Mouse (Mus musculus) E14TG2a.4 (cell line): ENCODE data around the gene Htt.

Source experiments
- CTCF ChIP-seq: conservative IDR thresholded peaks from 2 replicates; pipeline ENCODE4 v1.5.1; 2014; ENCODE audit warnings: low read length
- NANOG ChIP-seq: IDR thresholded peaks from 2 replicates; pipeline ENCODE4 v1.6.1; 2014; ENCODE audit warnings: borderline replicate concordance, low read length, mixed read lengths

- TF ChIP-seq CTCF, result no peak
- TF ChIP-seq NANOG, result no peak
Measured at GRCm38 (mm10) chr5:34761509-34761908, at the start of gene Htt.
